Mouse (Mus musculus): ENCODE data around the gene Gm49661. TPM values are rescaled to one million over a fixed set of nuclear protein-coding genes. Genes with fewer than 3 reads are reported as not detected.
A peak's percentile ranks its signal among the peaks of the same experiment; 100 is the strongest.

Gene Gm49661
- polyA plus RNA-seq, 1 experiment, result not detected

- no peaks in the 10 kb centered on the region for H3K4me1 ChIP-seq (ENCODE audit: control insufficient read depth, insufficient read depth, low read length)
- 65% methylated on average over 13 of the region's 13 CpGs for WGBS
- H3K36me3 ChIP-seq (ENCODE audit: control insufficient read depth, insufficient read depth, low read length), result no peaks in the 10 kb centered on the region
- DNase-seq, result no peak
- TF ChIP-seq CTCF (conservative IDR thresholded peaks at IDR 0.05; ENCODE audit: insufficient read depth, insufficient read length, low read depth, low read length) (no peak), POLR2A (IDR thresholded peaks at IDR 0.05; ENCODE audit: low read depth, low read length) (no peak)
- peaks cover 3% of the 10 kb centered on the region for H3K27me3 ChIP-seq (replicated peaks; ENCODE audit: control insufficient read depth, insufficient read depth, low read length)
- H3K27ac ChIP-seq (ENCODE audit: insufficient read depth, low read depth, low read length), result no peak overlapping the region
- no peak overlapping the region; the same call in 1 of the 2 replicates for H3K4me3 ChIP-seq (ENCODE audit: insufficient read depth, low read depth, low read length)
Measured at GRCm38 (mm10) chr8:84937620-84938485, 31.4 kb downstream of the Gm49661 start.

GRCm38 (mm10) chr8:84936962-84937546 lies 32.2 kb downstream of the Gm49661 start, which contains the start of gene Mast1:
Mast1 (minus strand) TSS chr8:84937359.
- WGBS, result 1% methylated on average over 49 of the region's 50 CpGs
- H3K36me3 ChIP-seq (ENCODE audit: control insufficient read depth, insufficient read depth, low read length), result no peaks in the 10 kb centered on the region
- DNase-seq, result peak; percentile 29
- H3K4me3 ChIP-seq (ENCODE audit: insufficient read depth, low read depth, low read length), result peak within 1 kb of the TSS; percentile 7; the same call in 1 of the 2 replicates
- H3K27me3 ChIP-seq (replicated peaks; ENCODE audit: control insufficient read depth, insufficient read depth, low read length), result peaks cover 3% of the 10 kb centered on the region
- H3K4me1 ChIP-seq (ENCODE audit: control insufficient read depth, insufficient read depth, low read length), result no peaks in the 10 kb centered on the region
- TF ChIP-seq CTCF (conservative IDR thresholded peaks at IDR 0.05; ENCODE audit: insufficient read depth, insufficient read length, low read depth, low read length) (peak; percentile 55), POLR2A (IDR thresholded peaks at IDR 0.05; ENCODE audit: low read depth, low read length) (no peak)
- H3K27ac ChIP-seq (ENCODE audit: insufficient read depth, low read depth, low read length), result no peak within 1 kb of the TSS

DNA sequence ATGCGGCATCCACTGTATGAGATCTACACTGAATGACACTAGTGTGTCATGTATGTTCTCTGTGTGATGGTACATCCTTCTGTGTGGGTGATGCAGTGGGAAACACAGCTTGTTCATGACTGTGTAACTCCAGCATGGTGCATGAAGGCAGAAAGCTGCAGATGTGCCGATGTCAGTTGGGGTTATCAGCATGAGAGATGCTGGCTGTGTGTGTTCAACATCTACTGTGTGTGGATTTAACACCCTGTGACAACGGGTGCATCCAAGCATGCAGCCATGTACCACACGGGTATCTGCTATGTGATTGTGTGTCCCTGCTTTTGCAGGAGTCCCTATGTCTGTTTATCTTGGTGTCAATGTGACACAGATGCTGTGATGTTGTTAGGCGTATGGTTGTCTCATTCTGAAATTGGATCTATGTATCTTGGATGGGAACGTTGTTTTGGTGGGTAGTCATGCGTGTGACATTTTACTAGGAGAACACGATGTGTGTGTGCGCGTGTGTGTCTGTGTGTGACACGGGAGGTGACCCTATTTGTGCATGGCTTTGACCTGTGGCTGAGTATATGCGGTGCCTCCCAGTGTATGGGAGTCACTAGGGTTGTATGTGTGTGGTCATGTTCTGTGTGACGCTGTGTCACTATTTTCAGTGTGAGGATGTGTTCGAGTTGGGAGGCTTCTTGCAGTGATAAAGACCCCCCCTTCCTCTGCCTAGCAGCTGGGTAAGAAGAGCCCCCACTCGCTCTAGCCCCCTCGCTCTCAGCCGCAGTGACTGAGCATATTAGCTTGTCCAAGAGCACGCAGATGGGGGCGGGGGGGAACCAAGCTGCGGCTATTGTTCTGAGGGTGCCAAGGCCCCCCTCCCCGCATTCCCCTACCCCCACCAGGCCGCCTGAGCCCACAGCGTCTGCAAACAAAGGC lies 32.9 kb downstream of the Gm49661 start:
- no peaks in the 10 kb centered on the region for H3K4me1 ChIP-seq (ENCODE audit: control insufficient read depth, insufficient read depth, low read length)
- H3K36me3 ChIP-seq (ENCODE audit: control insufficient read depth, insufficient read depth, low read length), result no peaks in the 10 kb centered on the region
- no peak for TF ChIP-seq POLR2A (IDR thresholded peaks at IDR 0.05; ENCODE audit: low read depth, low read length)
- TF ChIP-seq CTCF (conservative IDR thresholded peaks at IDR 0.05; ENCODE audit: insufficient read depth, insufficient read length, low read depth, low read length), result no peak
- peaks cover 3% of the 10 kb centered on the region for H3K27me3 ChIP-seq (replicated peaks; ENCODE audit: control insufficient read depth, insufficient read depth, low read length)
- H3K27ac ChIP-seq (ENCODE audit: insufficient read depth, low read depth, low read length), result no peak overlapping the region
- H3K4me3 ChIP-seq (ENCODE audit: insufficient read depth, low read depth, low read length), result no peak overlapping the region
- no peak for DNase-seq
- 16% methylated on average over 23 of the region's 23 CpGs for WGBS

- 6% methylated on average over 14 of the region's 14 CpGs for WGBS
Measured at GRCm38 (mm10) chr8:84935489-84935888, 33.7 kb downstream of the Gm49661 start.

GRCm38 (mm10) chr8:84934860-84935259 lies 34.4 kb downstream of the Gm49661 start:
- WGBS, result 3% methylated on average over 15 of the region's 15 CpGs

More at GRCm38 (mm10) chr8:84935489-84935888, 33.7 kb downstream of the Gm49661 start:
- Histone ChIP-seq H3K4me1 (ENCODE audit: control insufficient read depth, insufficient read depth, low read length) (no peaks in the 10 kb centered on the region), H3K27ac (ENCODE audit: insufficient read depth, low read depth, low read length) (no peak overlapping the region), H3K36me3 (ENCODE audit: control insufficient read depth, insufficient read depth, low read length) (no peaks in the 10 kb centered on the region), H3K4me3 (ENCODE audit: insufficient read depth, low read depth, low read length) (no peak overlapping the region), H3K27me3 (replicated peaks; ENCODE audit: control insufficient read depth, insufficient read depth, low read length) (peaks cover 3% of the 10 kb centered on the region)
- no peak for DNase-seq
- no peak for TF ChIP-seq POLR2A (IDR thresholded peaks at IDR 0.05; ENCODE audit: low read depth, low read length)
- no peak for TF ChIP-seq CTCF (conservative IDR thresholded peaks at IDR 0.05; ENCODE audit: insufficient read depth, insufficient read length, low read depth, low read length)

GRCm38 (mm10) chr8:84933767-84934559 lies 35.3 kb downstream of the Gm49661 start:
- 73% methylated on average over 16 of the region's 16 CpGs for WGBS
- no peak overlapping the region for H3K4me3 ChIP-seq (ENCODE audit: insufficient read depth, low read depth, low read length)
- H3K36me3 ChIP-seq (ENCODE audit: control insufficient read depth, insufficient read depth, low read length), result no peaks in the 10 kb centered on the region
- no peak for TF ChIP-seq CTCF (conservative IDR thresholded peaks at IDR 0.05; ENCODE audit: insufficient read depth, insufficient read length, low read depth, low read length)
- TF ChIP-seq POLR2A (IDR thresholded peaks at IDR 0.05; ENCODE audit: low read depth, low read length), result no peak
- DNase-seq, result no peak
- H3K27ac ChIP-seq (ENCODE audit: insufficient read depth, low read depth, low read length), result no peak overlapping the region
- no peaks in the 10 kb centered on the region for H3K4me1 ChIP-seq (ENCODE audit: control insufficient read depth, insufficient read depth, low read length)
- H3K27me3 ChIP-seq (replicated peaks; ENCODE audit: control insufficient read depth, insufficient read depth, low read length), result peaks cover 3% of the 10 kb centered on the region

More at GRCm38 (mm10) chr8:84934860-84935259, 34.4 kb downstream of the Gm49661 start:
- H3K27ac ChIP-seq (ENCODE audit: insufficient read depth, low read depth, low read length), result no peak overlapping the region
- no peak for DNase-seq
- peaks cover 3% of the 10 kb centered on the region for H3K27me3 ChIP-seq (replicated peaks; ENCODE audit: control insufficient read depth, insufficient read depth, low read length)
- H3K4me1 ChIP-seq (ENCODE audit: control insufficient read depth, insufficient read depth, low read length), result no peaks in the 10 kb centered on the region
- no peak overlapping the region for H3K4me3 ChIP-seq (ENCODE audit: insufficient read depth, low read depth, low read length)
- TF ChIP-seq CTCF (conservative IDR thresholded peaks at IDR 0.05; ENCODE audit: insufficient read depth, insufficient read length, low read depth, low read length) (no peak), POLR2A (IDR thresholded peaks at IDR 0.05; ENCODE audit: low read depth, low read length) (no peak)
- H3K36me3 ChIP-seq (ENCODE audit: control insufficient read depth, insufficient read depth, low read length), result no peaks in the 10 kb centered on the region
